In genomic region chr17:71071958-71072357, GRCm38 (mm10) we compare ENCODE assay signal across 19 mouse cellular contexts.
A peak's percentile ranks its signal among the peaks of the same experiment; 100 is the strongest.
DNase-seq lines count a peak whose midpoint lies in the region; ATAC-seq and TF ChIP-seq lines count a peak whose summit lies in the region.
"Had no signal": no experiment of that assay in that cellular context is flagged by ENCODE, and none has a peak within 500 bp of the region (broad histone marks: within the 10 kb centered on the region; RNA-seq: fewer than 3 reads in every experiment).

No protein-coding gene starts in this region.

- DNase-seq in heart, adult 11 months: peak; percentile 72
- DNase-seq in heart, adult 9 months (ENCODE audit: low spot score in 2 of 2): no peak
- DNase-seq in midbrain, embryonic 14.5 days: no peak
- DNase-seq in midbrain, postnatal 0 days (ENCODE audit: low spot score): no peak
- DNase-seq: adrenal gland, adult 2 months; adrenal gland, adult 8-10 months; adrenal gland, postnatal 10 days; adrenal gland, postnatal 14 days; adrenal gland, postnatal 25 days; adrenal gland, postnatal 36 days; B cell, adult 2 months; cerebellum, adult 11 months; cerebellum, adult 11-12 months; cerebellum, adult 18-20 months had no signal

- TF ChIP-seq CTCF in midbrain, postnatal 0 days (IDR thresholded peaks at IDR 0.05): no peak

- H3K4me2 ChIP-seq in midbrain, embryonic 14.5 days (ENCODE audit: low read length): no peak overlapping the region
- no peak overlapping the region for H3K4me2 ChIP-seq in midbrain, postnatal 0 days (ENCODE audit: low read depth, low read length, poor library complexity, severe bottlenecking)

- H3K27ac ChIP-seq in midbrain, embryonic 14.5 days (replicated peaks; ENCODE audit: low read depth, low read length): no peak overlapping the region
- H3K27ac ChIP-seq in midbrain, postnatal 0 days (ENCODE audit: low read depth, low read length): no peak overlapping the region

- no peaks in the 10 kb centered on the region for H3K36me3 ChIP-seq in midbrain, embryonic 14.5 days (ENCODE audit: control insufficient read depth, insufficient read depth, low read length)
- H3K36me3 ChIP-seq in midbrain, postnatal 0 days (ENCODE audit: insufficient read depth, low read length): no peaks in the 10 kb centered on the region
- H3K36me3 ChIP-seq: G1E had no signal

- H3K27me3 ChIP-seq in midbrain, embryonic 14.5 days (ENCODE audit: control insufficient read depth, insufficient read depth, low read length): no peaks in the 10 kb centered on the region
- H3K27me3 ChIP-seq in midbrain, postnatal 0 days (ENCODE audit: insufficient read depth, low read length): no peaks in the 10 kb centered on the region
- H3K27me3 ChIP-seq: CH12.LX, Patski had no signal

- H3K9me3 ChIP-seq in midbrain, embryonic 14.5 days (ENCODE audit: control insufficient read depth, low read length): no peaks in the 10 kb centered on the region
- no peaks in the 10 kb centered on the region for H3K9me3 ChIP-seq in midbrain, postnatal 0 days (ENCODE audit: low read length)
- H3K9me3 ChIP-seq: G1E had no signal

- no peak overlapping the region for H3K4me3 ChIP-seq in midbrain, embryonic 14.5 days (replicated peaks; ENCODE audit: low read depth, low read length)
- H3K4me3 ChIP-seq in midbrain, postnatal 0 days (ENCODE audit: low read depth, low read length): no peak overlapping the region

- ATAC-seq in midbrain, embryonic 14.5 days (ENCODE audit: low FRiP score, low TSS enrichment): peak; percentile 53; the same call in 1 of the 2 replicates
- no peak for ATAC-seq in midbrain, postnatal 0 days (ENCODE audit: low FRiP score)
- ATAC-seq: activated CD4-positive, CD25-positive, alpha-beta regulatory T cell, adult 4 months; CD4-positive, CD25-positive, alpha-beta regulatory T cell, adult 4 months; Patski had no signal

- no peaks in the 10 kb centered on the region for H3K4me1 ChIP-seq in midbrain, embryonic 14.5 days (ENCODE audit: control insufficient read depth, insufficient read depth, low read length)
- H3K4me1 ChIP-seq in midbrain, postnatal 0 days (ENCODE audit: insufficient read depth, low read length): no peaks in the 10 kb centered on the region

- WGBS in midbrain, embryonic 14.5 days: 91% methylated on average over 10 of the region's 10 CpGs
- 92% methylated on average over 10 of the region's 10 CpGs for WGBS in midbrain, postnatal 0 days

- H3K9ac ChIP-seq in midbrain, embryonic 14.5 days (replicated peaks; ENCODE audit: low read length): no peak overlapping the region
- no peak overlapping the region for H3K9ac ChIP-seq in midbrain, postnatal 0 days (replicated peaks; ENCODE audit: low read length, poor library complexity, severe bottlenecking)
